Mouse (Mus musculus): ENCODE data around the gene Med14. TPM values are rescaled to one million over a fixed set of nuclear protein-coding genes. Genes with fewer than 3 reads are reported as not detected.

The Med14 gene
- total and polyA plus RNA-seq, 3 experiments = 4.5 to 74.7 (median 22.8) TPM

DNA sequence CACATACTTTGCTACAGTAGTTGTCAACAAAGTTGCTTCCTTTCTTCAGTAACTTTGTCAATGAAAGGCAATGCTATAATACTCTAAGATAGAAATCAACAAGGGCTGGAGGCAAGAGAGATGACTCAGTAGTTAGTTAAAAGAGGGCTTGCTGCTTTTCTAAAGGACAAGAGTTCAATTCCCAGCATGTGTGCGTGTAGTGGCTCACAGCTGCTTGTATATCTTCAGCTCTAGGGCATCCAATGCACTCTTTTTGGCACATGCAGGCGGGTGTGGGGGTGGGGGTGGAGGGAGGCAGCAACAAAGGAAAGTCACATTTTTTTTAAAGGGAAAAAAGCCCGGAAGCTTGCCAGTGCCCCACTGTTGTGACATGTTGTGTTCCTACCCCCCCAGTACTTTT lies 6.7 kb upstream of the Med14 start:
- ATAC-seq (ENCODE audit: extremely low read depth, insufficient number of reproducible peaks, low FRiP score, poor library complexity, severe bottlenecking) = no peak
- Histone ChIP-seq H3K9me3 (replicated peaks) (no peaks in the 10 kb centered on the region), H3K4me3 (ENCODE audit: low read depth, low read length) (no peak overlapping the region), H3K36me3 (replicated peaks) (no peaks in the 10 kb centered on the region), H3K27me3 (ENCODE audit: insufficient read depth, low read length) (no peaks in the 10 kb centered on the region), H3K4me1 (ENCODE audit: insufficient read depth, low read depth, low read length) (peaks cover 13% of the 10 kb centered on the region)
- no peak for TF ChIP-seq GATA2 (IDR thresholded peaks at IDR 0.05; ENCODE audit: borderline replicate concordance, low read depth, low read length)
- no peak for TF ChIP-seq GATA1 (IDR thresholded peaks at IDR 0.05; ENCODE audit: borderline replicate concordance, low read length)
- no peak for TF ChIP-seq POLR2AphosphoS5 (IDR thresholded peaks at IDR 0.05; ENCODE audit: insufficient replicate concordance, low read depth, low read length)
- TF ChIP-seq TAL1 (conservative IDR thresholded peaks at IDR 0.05; ENCODE audit: low read depth, low read length) = no peak
- TF ChIP-seq CTCF (IDR thresholded peaks at IDR 0.05; ENCODE audit: low read depth, low read length) = no peak
- DNase-seq (ENCODE audit: low spot score) = no peak

DNA sequence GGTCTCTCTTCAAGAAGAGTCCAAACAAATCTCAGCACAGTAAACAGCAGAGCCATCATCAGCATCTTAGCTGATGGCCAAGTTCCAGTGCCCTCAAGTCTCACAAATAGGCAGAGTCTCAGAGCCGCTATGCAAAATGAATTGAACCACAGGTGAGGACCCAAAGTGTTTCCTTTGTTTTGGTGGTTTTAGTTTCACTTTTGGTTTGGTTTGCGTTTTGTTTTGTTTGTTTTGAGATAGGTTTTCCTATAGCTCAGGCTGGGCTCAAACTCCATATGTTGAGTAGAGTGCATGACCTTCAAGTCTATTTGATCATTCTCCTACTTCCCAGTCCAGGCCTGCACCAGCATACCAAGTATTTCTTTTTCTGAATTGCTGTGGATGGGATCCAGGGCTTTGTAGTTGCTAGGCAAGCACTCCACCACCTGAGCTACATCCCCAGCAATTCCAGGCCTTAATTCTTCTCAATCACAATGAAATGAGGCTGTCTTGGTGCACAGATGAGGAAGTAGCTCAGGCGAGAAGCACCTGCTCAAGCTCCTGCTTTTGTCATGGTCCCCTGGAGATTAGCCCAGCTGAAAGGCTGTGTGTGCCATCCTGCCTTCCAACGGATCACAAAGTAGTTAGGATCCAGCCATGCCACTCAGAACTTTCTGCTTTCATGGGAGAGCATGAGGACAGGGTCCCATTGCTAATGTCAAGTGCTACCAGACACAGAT lies 5.1 kb upstream of the Med14 start:
- no peak overlapping the region; the same call in 1 of the 2 replicates for H3K4me3 ChIP-seq (ENCODE audit: low read depth, low read length)
- DNase-seq (ENCODE audit: low spot score) = no peak

DNA sequence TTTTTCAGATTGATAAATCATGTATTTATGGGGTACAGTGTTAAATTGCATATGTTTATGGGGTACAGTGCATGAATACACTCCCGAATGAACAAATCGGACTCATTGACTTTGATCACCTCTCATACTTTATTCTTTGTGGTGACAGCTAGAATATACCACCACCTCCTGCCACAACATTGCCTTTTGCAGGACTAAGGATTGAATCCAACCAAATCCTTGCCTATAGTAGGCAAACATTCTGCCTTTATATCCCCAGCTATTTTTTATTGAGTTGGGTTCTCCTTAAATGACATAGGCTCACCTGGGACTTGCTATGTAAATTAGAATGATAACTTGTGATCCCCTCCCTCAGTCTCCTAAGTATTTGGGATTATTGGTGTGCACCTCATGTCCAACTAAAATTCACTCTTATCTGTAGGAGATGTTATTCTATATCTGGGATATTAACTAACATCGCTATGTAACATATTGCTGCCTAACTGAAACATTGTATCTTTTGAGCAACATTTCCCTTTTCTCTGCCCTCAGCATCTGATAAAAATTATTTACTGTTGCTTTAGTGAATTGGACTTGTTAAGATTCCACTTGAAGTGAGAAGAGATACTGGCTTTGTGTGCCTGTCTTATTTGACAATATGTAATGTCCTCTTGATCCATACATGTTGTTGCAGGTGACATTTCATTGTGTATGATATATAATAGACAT lies 1.4 kb upstream of the Med14 start:
- peak overlapping the region; percentile 77 for H3K4me3 ChIP-seq (ENCODE audit: low read depth, low read length)
- no peak for ATAC-seq (ENCODE audit: extremely low read depth, insufficient number of reproducible peaks, low FRiP score, poor library complexity, severe bottlenecking)
- peaks cover 13% of the 10 kb centered on the region for H3K4me1 ChIP-seq (ENCODE audit: insufficient read depth, low read depth, low read length)
- H3K9me3 ChIP-seq (replicated peaks) = no peaks in the 10 kb centered on the region
- H3K36me3 ChIP-seq (replicated peaks) = no peaks in the 10 kb centered on the region
- no peak for DNase-seq (ENCODE audit: low spot score)
- H3K27me3 ChIP-seq (ENCODE audit: insufficient read depth, low read length) = no peaks in the 10 kb centered on the region
- TF ChIP-seq CTCF (IDR thresholded peaks at IDR 0.05; ENCODE audit: low read depth, low read length) = no peak

More for the DNA sequence above, 5.1 kb upstream of the Med14 start:
- ATAC-seq (ENCODE audit: extremely low read depth, insufficient number of reproducible peaks, low FRiP score, poor library complexity, severe bottlenecking) = no peak
- H3K4me1 ChIP-seq (ENCODE audit: insufficient read depth, low read depth, low read length) = peaks cover 13% of the 10 kb centered on the region
- H3K36me3 ChIP-seq (replicated peaks) = no peaks in the 10 kb centered on the region
- no peak for TF ChIP-seq CTCF (IDR thresholded peaks at IDR 0.05; ENCODE audit: low read depth, low read length)
- H3K9me3 ChIP-seq (replicated peaks) = no peaks in the 10 kb centered on the region
- H3K27me3 ChIP-seq (ENCODE audit: insufficient read depth, low read length) = no peaks in the 10 kb centered on the region

DNA sequence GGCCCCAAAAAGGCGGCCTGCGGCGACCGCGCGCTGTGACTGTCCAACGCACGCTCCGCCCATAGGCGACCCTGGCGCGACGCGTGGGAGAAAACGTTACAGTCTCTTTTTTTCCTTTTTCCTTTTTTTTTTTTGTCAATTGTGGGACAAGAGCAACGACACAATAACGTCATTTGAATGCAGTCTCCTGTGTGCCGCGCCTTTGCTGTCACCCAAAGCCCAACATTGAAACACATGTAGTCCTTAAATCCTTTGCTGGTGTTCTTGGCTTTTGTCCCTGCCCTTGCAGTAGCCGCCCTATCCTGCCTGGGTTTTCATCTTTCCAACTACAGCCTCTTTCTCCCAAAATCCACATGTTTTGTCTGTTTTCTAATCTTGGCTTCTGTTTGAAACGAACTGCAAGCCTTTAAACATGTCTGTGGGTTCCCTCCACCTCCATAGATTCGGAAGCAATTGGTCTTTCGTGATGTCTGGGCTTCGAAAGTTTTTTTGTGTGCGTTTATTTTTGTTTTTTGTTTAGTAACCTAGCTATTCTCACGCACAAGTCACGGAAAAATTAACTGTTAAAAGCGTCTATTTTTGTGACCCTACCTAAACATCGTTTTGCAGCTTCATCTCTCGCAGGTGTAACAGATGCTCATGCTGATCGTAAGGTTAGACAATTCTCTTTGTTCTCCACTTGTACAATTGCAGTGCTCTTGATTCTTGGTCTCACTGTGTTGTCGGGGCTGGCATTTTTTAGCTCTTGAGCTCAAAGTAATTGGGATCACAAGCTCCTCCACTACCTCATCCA lies 657 bp upstream of the Med14 start:
- no peaks in the 10 kb centered on the region for H3K27me3 ChIP-seq (ENCODE audit: insufficient read depth, low read length)
- DNase-seq (ENCODE audit: low spot score) = no peak
- peaks cover 3% of the 10 kb centered on the region for H3K36me3 ChIP-seq (replicated peaks)
- no peak for ATAC-seq (ENCODE audit: extremely low read depth, insufficient number of reproducible peaks, low FRiP score, poor library complexity, severe bottlenecking)
- TF ChIP-seq CTCF (IDR thresholded peaks at IDR 0.05; ENCODE audit: low read depth, low read length) = no peak
- TF ChIP-seq TAL1 (conservative IDR thresholded peaks at IDR 0.05; ENCODE audit: low read depth, low read length) = no peak
- TF ChIP-seq GATA1 (IDR thresholded peaks at IDR 0.05; ENCODE audit: borderline replicate concordance, low read length) = no peak
- TF ChIP-seq POLR2AphosphoS5 (IDR thresholded peaks at IDR 0.05; ENCODE audit: insufficient replicate concordance, low read depth, low read length) = no peak
- no peak for TF ChIP-seq GATA2 (IDR thresholded peaks at IDR 0.05; ENCODE audit: borderline replicate concordance, low read depth, low read length)
- peak overlapping the region; percentile 77 for H3K4me3 ChIP-seq (ENCODE audit: low read depth, low read length)
- H3K4me1 ChIP-seq (ENCODE audit: insufficient read depth, low read depth, low read length) = peaks cover 13% of the 10 kb centered on the region
- no peaks in the 10 kb centered on the region for H3K9me3 ChIP-seq (replicated peaks)

DNA sequence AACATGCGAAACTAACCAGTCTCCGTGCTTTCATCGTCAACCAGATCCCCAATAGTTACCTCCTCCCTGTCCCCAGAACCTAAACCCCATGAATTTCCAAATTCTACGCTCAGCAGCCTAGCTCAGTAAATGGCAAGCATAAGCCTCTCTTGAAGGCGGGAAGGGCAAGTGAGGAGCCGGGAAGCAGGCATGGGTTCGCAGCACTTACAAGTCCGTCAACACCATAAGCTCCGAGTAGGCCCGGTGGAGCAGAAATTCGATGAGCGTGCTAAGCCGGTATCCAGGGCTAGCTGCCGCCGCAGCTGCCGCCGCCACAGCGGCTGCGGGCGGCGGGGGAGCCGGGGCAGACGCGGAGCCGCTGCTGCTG lies 631 bp downstream of the Med14 start:
- ATAC-seq (ENCODE audit: extremely low read depth, insufficient number of reproducible peaks, low FRiP score, poor library complexity, severe bottlenecking) = no peak
- H3K9me3 ChIP-seq (replicated peaks) = no peaks in the 10 kb centered on the region
- no peaks in the 10 kb centered on the region for H3K27me3 ChIP-seq (ENCODE audit: insufficient read depth, low read length)
- H3K4me3 ChIP-seq (ENCODE audit: low read depth, low read length) = peak overlapping the region; percentile 77
- peaks cover 5% of the 10 kb centered on the region for H3K4me1 ChIP-seq (ENCODE audit: insufficient read depth, low read depth, low read length)
- H3K36me3 ChIP-seq (replicated peaks) = peaks cover 4% of the 10 kb centered on the region
- DNase-seq (ENCODE audit: low spot score) = no peak
- TF ChIP-seq GATA1 (IDR thresholded peaks at IDR 0.05; ENCODE audit: borderline replicate concordance, low read length) (no peak), CTCF (IDR thresholded peaks at IDR 0.05; ENCODE audit: low read depth, low read length) (no peak), POLR2AphosphoS5 (IDR thresholded peaks at IDR 0.05; ENCODE audit: insufficient replicate concordance, low read depth, low read length) (no peak), TAL1 (conservative IDR thresholded peaks at IDR 0.05; ENCODE audit: low read depth, low read length) (no peak), GATA2 (IDR thresholded peaks at IDR 0.05; ENCODE audit: borderline replicate concordance, low read depth, low read length) (no peak)

DNA sequence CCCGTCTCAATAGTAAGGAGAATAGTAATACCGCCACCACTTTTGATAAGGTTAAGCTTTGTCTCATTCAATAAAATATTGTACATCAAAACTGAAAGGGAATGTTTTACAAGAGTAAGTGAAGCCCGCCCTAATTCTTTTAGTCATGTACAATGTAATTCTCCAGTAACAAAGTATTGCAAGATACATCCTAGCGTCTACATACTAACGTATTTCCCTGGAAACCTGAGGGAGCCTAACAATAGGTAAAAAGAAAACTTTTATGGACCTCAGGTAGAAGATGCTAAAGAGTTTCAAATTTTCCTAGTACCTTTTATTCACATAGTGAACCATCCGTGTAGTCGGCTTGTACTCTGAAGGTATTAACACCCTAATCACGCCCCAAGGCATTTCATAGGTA lies 1.4 kb downstream of the Med14 start:
- Histone ChIP-seq H3K4me1 (ENCODE audit: insufficient read depth, low read depth, low read length) (peaks cover 5% of the 10 kb centered on the region), H3K36me3 (replicated peaks) (peaks cover 4% of the 10 kb centered on the region), H3K27me3 (ENCODE audit: insufficient read depth, low read length) (no peaks in the 10 kb centered on the region), H3K4me3 (ENCODE audit: low read depth, low read length) (peak overlapping the region; percentile 77), H3K9me3 (replicated peaks) (no peaks in the 10 kb centered on the region)
- no peak for TF ChIP-seq TAL1 (conservative IDR thresholded peaks at IDR 0.05; ENCODE audit: low read depth, low read length)
- no peak for TF ChIP-seq GATA1 (IDR thresholded peaks at IDR 0.05; ENCODE audit: borderline replicate concordance, low read length)
- TF ChIP-seq POLR2AphosphoS5 (IDR thresholded peaks at IDR 0.05; ENCODE audit: insufficient replicate concordance, low read depth, low read length) = no peak
- no peak for TF ChIP-seq CTCF (IDR thresholded peaks at IDR 0.05; ENCODE audit: low read depth, low read length)
- TF ChIP-seq GATA2 (IDR thresholded peaks at IDR 0.05; ENCODE audit: borderline replicate concordance, low read depth, low read length) = no peak
- ATAC-seq (ENCODE audit: extremely low read depth, insufficient number of reproducible peaks, low FRiP score, poor library complexity, severe bottlenecking) (no peak), DNase-seq (ENCODE audit: low spot score) (no peak)

All from G1E (cell line).